Mouse (Mus musculus) CD8-positive naive resting alpha-beta T cell, adult 2 months (primary cell): ENCODE measurements around the gene Pi4k2b.
"Not testable (repeated sequence)": the region's sequence is repeated elsewhere in the genome, so short reads cannot be mapped to it uniquely, and the experiment has no call there.

Experiments
- DNase-seq, 2 experiments: peaks; one replicate each; pipeline ENCODE4 v3.0.0; 2022; ENCODE audit warnings: low read depth in 2 of 2, low spot score in 2 of 2

Pi4k2b gene

GRCm38 (mm10) chr5:52776466-52777354 lies 35.3 kb downstream of the Pi4k2b start:
- DNase-seq: not testable (repeated sequence)

GRCm38 (mm10) chr5:52782523-52783250 lies 41.3 kb downstream of the Pi4k2b start:
- peak; percentile 85 to 89 for DNase-seq

- DNase-seq: no peak
Measured at GRCm38 (mm10) chr5:52783251-52783620, 41.9 kb downstream of the Pi4k2b start.

- no peak for DNase-seq
Measured at GRCm38 (mm10) chr5:52783957-52784356, 42.6 kb downstream of the Pi4k2b start.

- no peak for DNase-seq
Measured at GRCm38 (mm10) chr5:52786556-52787322, 45.4 kb downstream of the Pi4k2b start.

GRCm38 (mm10) chr5:52793230-52793629 lies 51.9 kb downstream of the Pi4k2b start:
- DNase-seq: no peak

- DNase-seq: no peak
Measured at GRCm38 (mm10) chr5:52794109-52794508, 52.7 kb downstream of the Pi4k2b start.

- no peak for DNase-seq
Measured at GRCm38 (mm10) chr5:52799274-52799985, 58.1 kb downstream of the Pi4k2b start.

GRCm38 (mm10) chr5:52805801-52806200 lies 64.4 kb downstream of the Pi4k2b start:
- no peak for DNase-seq

- DNase-seq: no peak
Measured at GRCm38 (mm10) chr5:52806349-52806748, 65.0 kb downstream of the Pi4k2b start.

GRCm38 (mm10) chr5:52807030-52807429 lies 65.7 kb downstream of the Pi4k2b start:
- DNase-seq: no peak

GRCm38 (mm10) chr5:52810446-52810845 lies 69.1 kb downstream of the Pi4k2b start:
- no peak for DNase-seq

GRCm38 (mm10) chr5:52811056-52811455 lies 69.7 kb downstream of the Pi4k2b start:
- DNase-seq: no peak

GRCm38 (mm10) chr5:52812456-52812855 lies 71.1 kb downstream of the Pi4k2b start:
- DNase-seq: no peak

- no peak for DNase-seq
Measured at GRCm38 (mm10) chr5:52813312-52813711, 71.9 kb downstream of the Pi4k2b start.

- DNase-seq: no peak
Measured at GRCm38 (mm10) chr5:52818676-52819075, 77.3 kb downstream of the Pi4k2b start.
